Mouse (Mus musculus) large intestine, adult 2 months (tissue): Measurements from ENCODE around the gene Coro1c. TPM values are rescaled to one million over a fixed set of nuclear protein-coding genes. Genes with fewer than 3 reads are reported as not detected.

Source experiments
- DNase-seq: peaks from one replicate; pipeline ENCODE4 v3.0.0-alpha.2; 2012; ENCODE audit warnings: low read depth, low spot score
- WGBS: fragments of 180-500 bp; shearing (Covaris S2); methylation state at CpG from one replicate; pipeline ENCODE4 v1.1.7; 2018; 5-methylcytosine and 5-hydroxymethylcytosine counted together
- polyA plus RNA-seq: library from polyadenylated mRNA; depleted of rRNA; stranded (reverse); fragments of >200 nt; gene quantifications from 2 replicates; pipeline ENCODE4 v1.2.3, GENCODE M21; 2012

The Coro1c gene
- polyA plus RNA-seq, 1 experiment, result 130 TPM

GRCm38 (mm10) chr5:113864992-113865391 lies 43.6 kb downstream of the Coro1c start:
- 83% methylated on average over 6 of the region's 6 CpGs for whole genome bisulfite sequencing

DNA sequence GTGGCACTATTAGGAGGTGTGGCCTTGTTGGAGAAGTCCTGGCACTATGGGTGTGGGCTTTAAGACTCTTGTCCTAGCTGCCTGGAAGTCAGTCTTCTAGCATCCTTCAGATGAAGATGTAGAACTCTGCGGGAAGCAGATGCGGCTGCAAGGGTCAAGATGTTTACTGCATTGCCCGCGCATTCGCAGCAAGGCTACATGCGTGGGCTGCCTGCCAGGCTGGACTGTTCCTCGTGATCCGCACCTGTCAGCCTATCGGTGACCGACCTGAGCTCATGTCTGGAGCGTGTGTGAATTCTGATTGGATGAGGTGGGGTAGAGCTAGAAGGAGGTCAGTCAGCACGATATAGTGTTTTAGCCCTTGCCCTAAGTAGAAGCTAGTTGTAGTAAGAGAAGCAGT lies 44.6 kb downstream of the Coro1c start:
- WGBS, result 94% methylated on average over 12 of the region's 12 CpGs
- DNase-seq, result no peak

More at GRCm38 (mm10) chr5:113864992-113865391, 43.6 kb downstream of the Coro1c start:
- DNase-seq, result no peak

- 88% methylated on average over 4 of the region's 4 CpGs for WGBS
- DNase-seq, result no peak
These were observed 46.1 kb downstream of the Coro1c start for GRCm38 (mm10) chr5:113862418-113862817.

DNA sequence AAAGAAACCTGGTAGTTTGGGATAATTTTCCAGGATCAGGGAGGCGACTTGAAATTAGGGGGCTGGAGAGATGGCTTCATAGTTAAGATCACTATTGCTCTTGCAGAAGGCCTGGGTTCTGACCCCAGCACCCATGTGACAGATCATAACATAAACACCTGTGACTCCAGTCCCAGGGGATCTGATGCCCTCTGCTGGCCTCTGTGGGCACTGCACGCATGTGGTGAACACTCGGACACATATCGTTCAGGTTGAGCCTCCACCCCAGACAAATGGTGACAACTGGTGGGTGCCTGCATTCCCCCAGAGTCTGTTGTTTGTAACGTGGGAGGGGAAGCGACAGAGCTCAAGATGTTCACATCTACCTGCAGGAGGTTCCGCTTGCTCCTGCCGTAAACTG lies 47.3 kb downstream of the Coro1c start:
- 96% methylated on average over 8 of the region's 8 CpGs for WGBS

DNA sequence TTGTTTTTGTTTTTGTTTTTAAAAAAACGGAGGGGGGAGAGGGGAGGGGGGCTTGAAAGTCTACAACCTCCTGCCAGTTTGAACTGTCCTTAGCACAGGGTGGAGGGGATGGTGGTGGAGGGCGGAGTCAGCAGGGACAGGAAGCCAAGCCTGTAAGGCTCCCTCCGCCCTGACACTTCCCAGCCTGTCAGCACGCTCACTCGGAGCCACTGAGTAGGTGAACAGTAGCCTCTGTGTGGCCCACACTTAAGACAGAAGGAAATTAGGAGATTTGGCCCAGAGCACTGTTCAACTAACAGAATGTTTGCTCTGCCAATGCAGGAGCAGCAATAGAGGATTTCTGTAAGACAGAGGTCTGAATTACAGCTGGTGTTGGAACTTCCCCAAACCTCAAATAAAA lies 49.6 kb downstream of the Coro1c start:
- no peak for DNase-seq
- WGBS, result 38% methylated on average over 5 of the region's 5 CpGs

More for the DNA sequence above, 47.3 kb downstream of the Coro1c start:
- DNase-seq, result no peak

GRCm38 (mm10) chr5:113858550-113858949 lies 50.0 kb downstream of the Coro1c start:
- 75% methylated on average over 10 of the region's 10 CpGs for WGBS
- no peak for DNase-seq

GRCm38 (mm10) chr5:113857631-113858030 lies 50.9 kb downstream of the Coro1c start:
- WGBS, result 68% methylated on average over 8 of the region's 8 CpGs
- DNase-seq, result no peak

DNA sequence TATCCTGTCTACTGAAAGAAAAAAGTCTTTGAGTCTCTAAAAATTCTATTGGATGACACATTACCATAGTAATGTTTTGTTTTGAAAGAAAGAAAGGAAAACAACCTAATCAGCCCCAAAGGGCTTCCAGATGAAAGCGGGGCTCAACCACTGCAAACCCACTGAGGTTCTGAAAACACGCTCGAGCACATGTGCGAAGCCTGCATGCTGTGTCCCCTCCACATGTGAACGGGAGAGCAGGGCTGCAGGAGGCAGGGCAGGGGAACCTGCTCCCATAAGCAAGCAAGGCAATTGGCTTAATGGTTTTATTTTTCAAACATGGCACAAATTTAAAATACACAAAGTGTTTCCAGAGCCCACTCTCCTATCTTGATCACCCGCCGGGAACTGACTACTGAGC lies 51.9 kb downstream of the Coro1c start:
- 76% methylated on average over 7 of the region's 7 CpGs for WGBS
- no peak for DNase-seq

GRCm38 (mm10) chr5:113855696-113856095 lies 52.9 kb downstream of the Coro1c start:
- 68% methylated on average over 3 of the region's 3 CpGs for WGBS
- DNase-seq, result no peak

- 91% methylated on average over 10 of the region's 10 CpGs for WGBS
These were observed 53.4 kb downstream of the Coro1c start for GRCm38 (mm10) chr5:113855117-113855516.

GRCm38 (mm10) chr5:113854494-113854893 lies 54.1 kb downstream of the Coro1c start:
- DNase-seq, result no peak
- 29% methylated on average over 14 of the region's 14 CpGs for WGBS

More at GRCm38 (mm10) chr5:113855117-113855516, 53.4 kb downstream of the Coro1c start:
- no peak for DNase-seq

DNA sequence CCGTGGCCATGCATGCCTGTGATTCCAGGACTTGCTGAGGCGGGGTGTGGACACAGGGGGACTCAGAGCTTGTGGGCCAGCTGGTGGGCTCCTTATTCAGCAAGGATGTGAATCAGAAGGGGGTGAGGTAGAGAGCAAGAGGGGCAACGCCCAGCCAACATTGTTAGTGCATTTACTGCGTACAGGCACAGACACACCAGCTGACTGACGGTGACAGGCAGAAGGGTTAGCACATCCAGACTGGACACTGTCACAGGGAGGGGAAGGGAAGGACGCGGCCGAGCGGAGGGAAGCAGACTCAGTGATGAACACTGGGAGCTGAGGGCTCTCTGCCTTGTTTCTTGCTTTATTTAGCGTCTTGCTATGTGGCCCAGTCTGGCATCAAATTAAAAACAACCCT lies 55.0 kb downstream of the Coro1c start:
- DNase-seq, result no peak
- WGBS, result 88% methylated on average over 10 of the region's 10 CpGs

DNA sequence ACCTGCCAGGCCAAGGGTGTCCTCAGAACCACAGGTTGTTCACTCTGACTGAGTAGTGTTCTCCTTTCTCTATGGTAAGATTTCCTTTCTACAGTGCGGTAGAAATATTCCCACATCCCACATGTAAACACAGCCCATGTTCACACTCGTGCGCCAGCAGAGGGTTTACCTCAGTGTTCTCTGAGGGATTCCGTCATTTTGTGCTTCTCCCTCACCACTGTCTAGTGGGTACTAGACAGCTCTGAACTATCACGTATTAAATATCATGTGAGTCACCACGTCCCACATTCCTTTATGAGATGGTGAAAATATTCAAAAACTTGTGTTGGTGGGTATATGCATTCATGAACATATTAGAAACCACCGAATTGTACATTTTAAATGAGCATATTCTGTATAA lies 56.1 kb downstream of the Coro1c start:
- DNase-seq, result no peak
- WGBS, result 78% methylated on average over 7 of the region's 7 CpGs

DNA sequence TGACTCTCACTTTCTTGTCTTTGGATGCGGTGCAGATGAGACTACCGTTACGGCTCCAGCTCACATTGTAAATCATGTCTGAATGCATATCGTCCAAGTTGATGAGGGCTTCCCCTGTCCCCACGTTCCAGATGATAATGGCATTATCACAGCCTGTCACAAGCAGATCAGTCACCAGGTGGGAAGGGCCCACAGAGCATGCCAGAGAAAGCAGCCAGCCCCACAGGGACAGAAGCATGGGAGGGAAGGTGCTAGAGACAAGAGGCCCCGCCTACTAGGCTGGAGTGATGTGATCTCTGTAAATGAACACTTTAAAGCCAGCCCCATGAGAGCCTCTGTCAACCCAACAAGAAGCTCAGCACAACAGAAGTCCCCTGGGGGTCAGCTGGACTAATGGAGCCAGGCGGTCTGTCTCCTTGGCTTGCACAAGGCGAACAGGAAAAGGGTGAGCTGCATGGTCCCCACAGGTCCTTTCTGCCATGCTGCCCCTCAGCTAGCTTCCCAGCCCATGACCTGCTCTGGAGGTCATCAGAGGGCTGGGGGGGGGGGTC lies 57.8 kb downstream of the Coro1c start:
- DNase-seq, result no peak
- WGBS, result 84% methylated on average over 8 of the region's 8 CpGs

DNA sequence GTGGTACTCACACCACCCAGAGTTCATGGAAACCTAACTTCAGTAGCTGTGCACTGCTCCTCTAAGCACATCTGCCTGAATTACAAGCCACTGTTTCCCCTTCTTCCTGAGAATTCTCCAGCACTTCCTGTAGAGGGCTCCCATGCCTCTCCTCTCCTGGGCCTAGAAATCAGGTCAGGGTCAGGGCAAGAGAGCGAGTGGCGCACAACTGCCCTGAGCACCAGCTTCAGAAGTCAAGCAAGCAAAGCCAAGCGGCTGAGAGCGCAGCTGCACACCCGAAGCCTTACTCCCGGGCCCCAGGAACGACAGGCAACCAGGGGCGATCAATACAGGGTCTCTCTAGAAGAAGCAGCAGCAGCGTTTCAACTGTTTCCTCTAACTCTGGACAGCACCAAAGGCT lies 60.9 kb downstream of the Coro1c start:
- DNase-seq, result no peak
- WGBS, result 87% methylated on average over 9 of the region's 9 CpGs

GRCm38 (mm10) chr5:113846656-113847055 lies 61.9 kb downstream of the Coro1c start:
- DNase-seq, result no peak
- 91% methylated on average over 8 of the region's 8 CpGs for WGBS

DNA sequence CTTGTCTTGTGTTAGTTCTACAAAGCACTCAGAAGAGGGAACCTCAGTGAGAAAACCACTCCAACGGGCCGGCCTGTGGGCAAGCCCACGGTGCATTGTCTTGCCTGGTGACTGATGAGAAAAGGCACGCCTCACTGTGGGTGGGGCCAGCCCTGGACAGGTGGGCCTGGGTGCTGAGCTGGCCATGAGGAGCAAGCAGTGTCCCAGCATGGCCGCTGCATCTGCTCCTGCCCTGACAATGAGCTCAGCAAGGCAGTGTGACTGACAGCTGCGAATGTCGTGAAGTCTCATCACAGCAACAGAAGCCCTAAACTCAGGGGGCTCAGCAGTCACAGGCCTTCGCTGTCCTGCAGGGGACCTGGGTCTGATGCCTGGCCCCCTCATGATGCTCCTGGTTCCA lies 62.9 kb downstream of the Coro1c start:
- no peak for DNase-seq
- 84% methylated on average over 8 of the region's 8 CpGs for WGBS

GRCm38 (mm10) chr5:113844721-113845120 lies 63.8 kb downstream of the Coro1c start:
- 55% methylated on average over 7 of the region's 7 CpGs for WGBS
- no peak for DNase-seq

DNA sequence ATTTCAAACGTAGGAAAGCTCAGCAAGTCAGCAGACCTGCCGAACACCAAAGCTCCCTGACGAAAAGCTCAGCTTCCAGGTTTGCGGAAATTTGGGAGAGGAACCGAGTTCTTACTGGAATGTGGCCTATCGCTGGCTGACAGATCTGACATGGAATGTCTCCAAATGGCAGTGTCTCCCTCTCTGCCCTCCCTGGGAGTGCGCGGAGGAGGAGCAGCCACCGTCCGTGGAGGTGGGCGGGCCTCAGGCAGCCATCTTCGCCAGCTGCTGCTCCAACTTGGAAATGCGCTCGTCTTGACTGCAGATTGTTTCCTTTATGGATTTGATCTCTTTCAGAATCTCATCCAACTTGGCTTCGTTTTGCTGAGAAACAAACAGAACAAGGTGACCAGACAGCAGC lies 64.5 kb downstream of the Coro1c start:
- no peak for DNase-seq
- 78% methylated on average over 15 of the region's 15 CpGs for WGBS

- WGBS, result 86% methylated on average over 9 of the region's 9 CpGs
- no peak for DNase-seq
These were observed 65.7 kb downstream of the Coro1c start for GRCm38 (mm10) chr5:113842906-113843305.

GRCm38 (mm10) chr5:113842244-113842643 lies 66.3 kb downstream of the Coro1c start:
- no peak for DNase-seq

More at GRCm38 (mm10) chr5:113842244-113842643, 66.3 kb downstream of the Coro1c start:
- 85% methylated on average over 9 of the region's 9 CpGs for WGBS
